Mouse (Mus musculus) monocyte, adult 5-6 weeks (primary cell): ENCODE measurements around the gene Olfr133. TPM values are rescaled to one million over a fixed set of nuclear protein-coding genes. Genes with fewer than 3 reads are reported as not detected.
"Not testable (repeated sequence)": the region's sequence is repeated elsewhere in the genome, so short reads cannot be mapped to it uniquely, and the experiment has no call there.

Source experiments
- ATAC-seq: fragments of 153-309, 156-312 bp; replicated peaks from 2 replicates; pipeline ENCODE4 v1.8.0; 2017; ENCODE audit warnings: mild to moderate bottlenecking; ENCODE audit not compliant: low TSS enrichment, insufficient number of reproducible peaks, severe bottlenecking, poor library complexity, low FRiP score
- total RNA-seq: library from RNA; stranded (forward); fragments of 200-1000, 200-491, 200-594 nt; gene quantifications from 3 replicates; pipeline ENCODE4 v1.2.3, GENCODE M21; 2017

Olfr133 gene
- not detected in 3 replicates for total RNA-seq

- no peak for ATAC-seq
These were observed at the start of gene Olfr133 for GRCm38 (mm10) chr17:38144981-38145380. Olfr133 (plus strand) TSS chr17:38145281.

GRCm38 (mm10) chr17:38124199-38124598 lies 20.9 kb upstream of the Olfr133 start:
- ATAC-seq, result not testable (repeated sequence)

GRCm38 (mm10) chr17:38125371-38125770 lies 19.7 kb upstream of the Olfr133 start:
- ATAC-seq, result not testable (repeated sequence)

GRCm38 (mm10) chr17:38134426-38134825 lies 10.7 kb upstream of the Olfr133 start, which contains the start of gene Olfr132:
Olfr132 (minus strand) TSS chr17:38134526.
- ATAC-seq, result no peak

- ATAC-seq, result no peak
These were observed 26.0 kb downstream of the Olfr133 start, which contains the start of gene Olfr134 for GRCm38 (mm10) chr17:38171088-38171487. Olfr134 (plus strand) TSS chr17:38171388.

Other genes starting within 250 kb of the Olfr133 start
- not detected in 3 replicates for gene Olfr127, start 244.8 kb upstream of the Olfr133 start, total RNA-seq
- not detected in 3 replicates for gene Olfr128, start 224.7 kb upstream of the Olfr133 start, total RNA-seq
- not detected in 3 replicates for gene Olfr761, start 192.2 kb upstream of the Olfr133 start, total RNA-seq
- gene Olfr129, start 85.2 kb upstream of the Olfr133 start, total RNA-seq, result not detected in 3 replicates
- gene Olfr130, start 81.4 kb upstream of the Olfr133 start, total RNA-seq, result not detected in 3 replicates
- not detected in 3 replicates for gene Olfr131, start 56.6 kb upstream of the Olfr133 start, total RNA-seq
- not detected in 3 replicates for gene Olfr132, start 10.8 kb upstream of the Olfr133 start, total RNA-seq
- not detected in 3 replicates for gene Olfr134, start 26.1 kb downstream of the Olfr133 start, total RNA-seq
- not detected in 3 replicates for gene Olfr135, start 59.1 kb downstream of the Olfr133 start, total RNA-seq
- not detected in 3 replicates for gene Olfr138, start 115.8 kb downstream of the Olfr133 start, total RNA-seq
- gene Olfr137, start 162.3 kb downstream of the Olfr133 start, total RNA-seq, result not detected in 3 replicates
- gene Olfr136, start 184.6 kb downstream of the Olfr133 start, total RNA-seq, result not detected in 3 replicates